Mouse (Mus musculus) erythroblast, embryonic 14.5 days (primary cell): ENCODE data around the gene Bcl2l10. TPM values are rescaled to one million over a fixed set of nuclear protein-coding genes. Genes with fewer than 3 reads are reported as not detected.

ENCODE experiments used
- H3K27me3 ChIP-seq: 2 replicates; pipeline ENCODE4 v1.6.1; 2012; ENCODE audit warnings: inconsistent platforms; ENCODE audit not compliant: control insufficient read depth
- H3K36me3 ChIP-seq: 2 replicates; pipeline ENCODE4 v1.6.1; 2012; ENCODE audit warnings: mild to moderate bottlenecking, inconsistent platforms; ENCODE audit not compliant: control insufficient read depth
- H3K4me1 ChIP-seq: 2 replicates; pipeline ENCODE4 v1.6.1; 2012; ENCODE audit warnings: inconsistent platforms; ENCODE audit not compliant: control insufficient read depth
- H3K4me3 ChIP-seq: replicated peaks from 2 replicates; pipeline ENCODE3; 2012; ENCODE audit warnings: moderate library complexity, mild to moderate bottlenecking, inconsistent platforms
- H3K9me3 ChIP-seq: 2 replicates; pipeline ENCODE4 v1.6.1; 2012; ENCODE audit warnings: low read length, inconsistent platforms, mixed read lengths; ENCODE audit not compliant: control insufficient read depth
- GATA1 ChIP-seq: IDR thresholded peaks from 2 replicates; pipeline ENCODE4 v1.6.1; 2012; ENCODE audit warnings: low read length, inconsistent platforms, mixed read lengths
- TAL1 ChIP-seq: IDR thresholded peaks from 3 replicates; pipeline ENCODE4 v1.6.1; 2012; ENCODE audit warnings: low read length, inconsistent platforms, mixed read lengths
- polyA plus RNA-seq: library from polyadenylated mRNA; stranded (reverse); fragments of >175 nt; gene quantifications from 2 replicates; pipeline ENCODE4 v1.2.3, GENCODE M21; 2012

The Bcl2l10 gene
- polyA plus RNA-seq, result not detected in 2 replicates

DNA sequence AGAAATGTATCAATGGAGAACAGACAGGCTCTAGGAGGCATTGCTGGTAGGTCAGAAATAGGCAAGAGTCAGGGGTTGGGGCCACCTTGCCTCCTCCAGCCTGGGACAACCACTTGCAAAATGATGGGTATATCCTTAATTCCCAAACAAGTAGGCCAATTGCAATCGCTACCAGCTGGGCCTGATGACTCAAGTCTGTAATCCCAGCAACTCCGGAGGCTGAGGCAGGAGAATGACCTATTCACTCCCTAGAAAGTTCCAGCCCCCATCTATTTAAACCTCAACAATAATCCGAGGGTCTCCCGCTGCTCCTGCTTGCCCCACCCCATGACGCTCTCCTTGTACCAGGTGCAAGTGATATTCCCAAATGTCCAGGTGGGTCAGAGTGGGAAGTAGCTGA, at the start of gene Bcl2l10:
Bcl2l10 (plus strand) TSS at position 301 of the 400 bp plus-strand sequence.
- Histone ChIP-seq H3K27me3 (no peaks in the 10 kb centered on the region), H3K4me1 (no peaks in the 10 kb centered on the region), H3K9me3 (no peaks in the 10 kb centered on the region), H3K36me3 (no peaks in the 10 kb centered on the region), H3K4me3 (no peak within 1 kb of the TSS)
- TF ChIP-seq GATA1 (no peak), TAL1 (no peak)

GRCm38 (mm10) chr9:75299342-75299741, 48.2 kb upstream of the Bcl2l10 start:
- no peaks in the 10 kb centered on the region for H3K27me3 ChIP-seq
- no peaks in the 10 kb centered on the region for H3K9me3 ChIP-seq
- H3K36me3 ChIP-seq, result no peaks in the 10 kb centered on the region
- no peak overlapping the region for H3K4me3 ChIP-seq
- TF ChIP-seq GATA1 (no peak), TAL1 (no peak)
- no peaks in the 10 kb centered on the region; the same call in 1 of the 2 replicates for H3K4me1 ChIP-seq

DNA sequence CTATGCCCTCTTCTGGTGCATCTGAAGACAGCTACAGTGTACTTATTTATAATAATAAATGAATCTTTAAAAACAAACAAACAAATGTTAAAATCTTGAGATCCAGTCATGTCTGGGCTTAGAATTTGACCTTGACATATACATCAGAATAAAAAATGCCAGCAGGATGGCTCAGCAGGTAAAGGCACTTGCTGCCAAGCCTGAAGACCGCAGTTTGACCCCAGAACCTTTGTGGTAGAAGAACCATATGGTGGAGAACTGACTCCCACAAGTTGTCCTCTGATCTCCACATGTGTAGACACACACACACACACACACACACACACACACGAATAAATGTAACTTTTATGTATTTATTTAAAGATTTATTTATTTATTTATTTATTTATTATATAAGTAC, 44.5 kb upstream of the Bcl2l10 start:
- Histone ChIP-seq H3K4me3 (no peak overlapping the region), H3K4me1 (no peaks in the 10 kb centered on the region; the same call in 1 of the 2 replicates), H3K27me3 (no peaks in the 10 kb centered on the region), H3K36me3 (no peaks in the 10 kb centered on the region), H3K9me3 (no peaks in the 10 kb centered on the region)
- TF ChIP-seq TAL1 (no peak), GATA1 (no peak)

DNA sequence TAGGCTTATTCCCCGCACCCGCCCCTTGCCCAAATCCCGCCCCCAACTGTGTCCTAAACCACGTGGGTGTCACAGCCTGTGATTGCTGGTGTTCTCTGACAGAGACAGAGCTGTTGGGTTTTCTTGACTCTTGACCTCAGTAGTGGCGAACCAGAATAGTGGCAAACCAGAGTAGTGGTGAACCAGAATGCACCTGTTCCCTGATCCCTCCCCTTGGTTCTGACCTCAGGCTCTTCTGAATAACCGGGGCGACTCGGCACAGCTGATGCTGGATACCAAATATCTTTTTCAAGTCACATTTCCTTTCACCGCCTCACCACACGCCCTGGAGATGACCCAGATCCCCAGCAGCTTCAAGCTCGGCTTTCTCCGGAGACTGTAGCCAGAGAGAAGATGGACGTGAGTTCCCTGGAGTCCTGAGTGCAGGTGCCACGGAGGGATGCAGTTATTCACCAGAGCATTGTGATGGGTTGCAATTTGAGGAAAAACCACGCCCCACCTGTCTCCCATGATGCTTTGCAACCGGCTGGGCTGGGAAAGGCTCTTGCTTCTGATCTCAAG, 43.8 kb upstream of the Bcl2l10 start:
- Histone ChIP-seq H3K9me3 (no peaks in the 10 kb centered on the region), H3K27me3 (no peaks in the 10 kb centered on the region), H3K4me3 (no peak overlapping the region), H3K4me1 (no peaks in the 10 kb centered on the region; the same call in 1 of the 2 replicates), H3K36me3 (no peaks in the 10 kb centered on the region)
- TF ChIP-seq GATA1 (no peak), TAL1 (no peak)

- H3K36me3 ChIP-seq, result no peaks in the 10 kb centered on the region
These were observed 43.3 kb upstream of the Bcl2l10 start for GRCm38 (mm10) chr9:75304286-75304685.

GRCm38 (mm10) chr9:75306126-75306898, 41.2 kb upstream of the Bcl2l10 start, which contains the start of gene Gnb5:
Gnb5 (plus strand) TSS chr9:75306288.
- TF ChIP-seq TAL1 (no peak), GATA1 (no peak)
- Histone ChIP-seq H3K9me3 (no peaks in the 10 kb centered on the region), H3K4me3 (no peak within 1 kb of the TSS), H3K27me3 (no peaks in the 10 kb centered on the region), H3K36me3 (no peaks in the 10 kb centered on the region), H3K4me1 (no peaks in the 10 kb centered on the region; the same call in 1 of the 2 replicates)

More at GRCm38 (mm10) chr9:75304286-75304685, 43.3 kb upstream of the Bcl2l10 start:
- H3K4me1 ChIP-seq, result no peaks in the 10 kb centered on the region; the same call in 1 of the 2 replicates
- TF ChIP-seq TAL1, result no peak
- H3K9me3 ChIP-seq, result no peaks in the 10 kb centered on the region
- no peak overlapping the region for H3K4me3 ChIP-seq
- H3K27me3 ChIP-seq, result no peaks in the 10 kb centered on the region

- Histone ChIP-seq H3K36me3 (no peaks in the 10 kb centered on the region), H3K9me3 (no peaks in the 10 kb centered on the region), H3K27me3 (no peaks in the 10 kb centered on the region), H3K4me1 (no peaks in the 10 kb centered on the region; the same call in 1 of the 2 replicates), H3K4me3 (no peak overlapping the region)
- TF ChIP-seq GATA1 (no peak), TAL1 (no peak)
These were observed 40.5 kb upstream of the Bcl2l10 start for GRCm38 (mm10) chr9:75307015-75307414.

GRCm38 (mm10) chr9:75308621-75309020, 38.9 kb upstream of the Bcl2l10 start:
- Histone ChIP-seq H3K4me3 (no peak overlapping the region), H3K4me1 (peaks cover 2% of the 10 kb centered on the region; the same call in 1 of the 2 replicates), H3K27me3 (peaks cover 5% of the 10 kb centered on the region), H3K9me3 (no peaks in the 10 kb centered on the region), H3K36me3 (no peaks in the 10 kb centered on the region)
- TF ChIP-seq GATA1, result no peak
- no peak for TF ChIP-seq TAL1

DNA sequence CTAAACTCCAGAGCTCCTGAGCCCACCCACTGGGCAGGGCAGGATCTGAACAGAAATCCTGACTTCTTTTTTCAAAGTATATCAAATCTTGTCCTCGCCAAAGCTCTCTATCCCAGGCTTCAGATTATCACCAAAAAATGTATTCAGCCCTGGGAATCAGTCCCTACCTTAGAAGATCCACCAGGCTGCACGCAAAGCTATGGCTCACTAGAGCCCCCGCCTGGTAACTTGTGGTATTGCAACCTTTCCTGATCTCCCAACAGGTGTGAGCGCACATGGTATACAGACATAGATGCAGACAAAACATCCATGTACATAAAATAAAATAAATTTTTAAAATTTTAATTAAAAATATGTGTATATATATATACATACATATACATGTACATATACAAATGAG, 35.5 kb upstream of the Bcl2l10 start:
- TF ChIP-seq TAL1 (no peak), GATA1 (no peak)
- no peaks in the 10 kb centered on the region for H3K36me3 ChIP-seq
- H3K4me1 ChIP-seq, result peaks cover 12% of the 10 kb centered on the region
- H3K9me3 ChIP-seq, result no peaks in the 10 kb centered on the region
- H3K27me3 ChIP-seq, result peaks cover 27% of the 10 kb centered on the region
- no peak overlapping the region for H3K4me3 ChIP-seq
